Mouse (Mus musculus) ovary, adult 2 months (tissue): ENCODE measurements around the gene Trim56. TPM values are rescaled to one million over a fixed set of nuclear protein-coding genes. Genes with fewer than 3 reads are reported as not detected.

ENCODE experiments used
- polyA plus RNA-seq: library from polyadenylated mRNA; depleted of rRNA; stranded (reverse); fragments of >200 nt; gene quantifications from 2 replicates; pipeline ENCODE4 v1.2.3, GENCODE M21; 2012; rRNA removed

Trim56 gene
- polyA plus RNA-seq = 9.6 and 14.3 TPM in 2 replicates

GRCm38 (mm10) chr5:137115866-137116847 is at the start of gene Trim56:
Trim56 (minus strand) TSS chr5:137116209.

DNA sequence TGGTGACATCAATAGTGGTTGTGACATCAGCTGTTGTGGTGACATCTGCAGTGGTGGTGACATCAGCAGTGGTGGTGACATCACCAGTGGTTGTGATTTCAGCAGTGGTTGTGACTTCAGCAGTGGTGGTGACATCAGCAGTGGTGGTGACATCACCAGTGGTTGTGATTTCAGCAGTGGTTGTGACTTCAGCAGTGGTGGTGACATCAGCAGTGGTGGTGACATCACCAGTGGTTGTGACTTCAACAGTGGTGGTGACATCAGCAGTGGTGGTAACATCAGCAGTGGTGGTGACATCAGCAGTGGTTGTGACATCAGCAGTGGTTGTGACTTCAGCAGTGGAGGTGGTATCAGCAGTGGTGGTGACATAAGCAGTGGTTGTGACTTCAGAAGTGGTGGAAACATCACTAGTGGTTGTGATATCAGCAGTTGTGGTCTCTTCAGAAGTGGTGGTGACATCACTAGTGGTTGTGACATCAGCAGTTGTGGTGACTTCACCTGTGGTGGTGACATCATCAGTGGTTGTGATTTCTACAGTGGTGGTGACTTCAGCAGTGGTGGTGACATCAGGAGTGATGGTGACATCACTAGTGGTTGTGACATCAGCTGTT is 33.4 kb upstream of the Trim56 start, which contains the start of gene Muc3:
Gene Muc3, minus strand, starts transcription at position 51 of the 611 bp plus-strand sequence.

GRCm38 (mm10) chr5:137072079-137072960 is 43.7 kb downstream of the Trim56 start, which contains the start of gene Serpine1:
Serpine1 (minus strand) TSS chr5:137072268.

Other genes starting within 250 kb of the Trim56 start
- gene Col26a1, start 233.0 kb downstream of the Trim56 start, polyA plus RNA-seq = 26.5 and 36.6 TPM in 2 replicates
- gene Ift22, start 208.1 kb downstream of the Trim56 start, polyA plus RNA-seq = 13.1 and 17.5 TPM in 2 replicates
- 171 and 185 TPM in 2 replicates for gene Fis1, start 162.9 kb downstream of the Trim56 start, polyA plus RNA-seq
- gene Cldn15, start 149.6 kb downstream of the Trim56 start, polyA plus RNA-seq = 23.7 and 29.5 TPM in 2 replicates
- gene Plod3, start 129.2 kb downstream of the Trim56 start, polyA plus RNA-seq = 93.0 and 109 TPM in 2 replicates
- 80.1 and 91.0 TPM in 2 replicates for gene Znhit1, start 128.2 kb downstream of the Trim56 start, polyA plus RNA-seq
- 0.13 and 0.26 TPM in 2 replicates for gene Vgf, start 89.8 kb downstream of the Trim56 start, polyA plus RNA-seq
- gene Ap1s1, start 70.1 kb downstream of the Trim56 start, polyA plus RNA-seq = 44.5 and 48.4 TPM in 2 replicates
- 8.6 TPM in 2 replicates for gene Serpine1, start 43.9 kb downstream of the Trim56 start, polyA plus RNA-seq
- 0.29 and 0.32 TPM in 2 replicates for gene Muc3, start 33.1 kb upstream of the Trim56 start, polyA plus RNA-seq
- gene Muc3a, start 96.2 kb upstream of the Trim56 start, polyA plus RNA-seq = 1.9 and 2.9 TPM in 2 replicates
- 1.2 and 1.3 TPM in 2 replicates for gene Ache, start 171.3 kb upstream of the Trim56 start, polyA plus RNA-seq
- 12.0 and 14.2 TPM in 2 replicates for gene Ufsp1, start 178.4 kb upstream of the Trim56 start, polyA plus RNA-seq
- gene Srrt, start 191.5 kb upstream of the Trim56 start, polyA plus RNA-seq = 163 and 171 TPM in 2 replicates
- 99.6 and 100.0 TPM in 2 replicates for gene Trip6, start 198.2 kb upstream of the Trim56 start, polyA plus RNA-seq
- 33.8 and 36.0 TPM in 2 replicates for gene Slc12a9, start 217.4 kb upstream of the Trim56 start, polyA plus RNA-seq
- gene Ephb4, start 233.9 kb upstream of the Trim56 start, polyA plus RNA-seq = 77.9 and 78.8 TPM in 2 replicates